Mouse (Mus musculus) cortical plate, adult 2 months (tissue): ENCODE data around the gene Fam50b.

ENCODE experiments used
- CTCF ChIP-seq: fragments of 200-500 bp; IDR thresholded peaks from 2 replicates; pipeline ENCODE4 v1.5.1; 2011; ENCODE audit warnings: mild to moderate bottlenecking, control low read depth, low read length; ENCODE audit not compliant: insufficient read depth; ENCODE audit errors: extremely low read depth
- POLR2A ChIP-seq: fragments of 200-500 bp; IDR thresholded peaks from 2 replicates; pipeline ENCODE4 v1.6.1; 2011; ENCODE audit warnings: mild to moderate bottlenecking, low read length, control low read depth; ENCODE audit not compliant: insufficient read depth; ENCODE audit errors: extremely low read depth

- TF ChIP-seq CTCF (no peak), POLR2A (no peak)
These were observed at the start of gene Fam50b for GRCm38 (mm10) chr13:34734686-34735085.
